Mouse (Mus musculus) bone marrow, adult 2 months (tissue): ENCODE data around the gene Mcm10. TPM values are rescaled to one million over a fixed set of nuclear protein-coding genes. Genes with fewer than 3 reads are reported as not detected.

ENCODE experiments used
- H3K27ac ChIP-seq: fragments of 200-500 bp; 2 replicates; pipeline ENCODE4 v1.5.1; 2012; ENCODE audit warnings: low read depth, mild to moderate bottlenecking, control low read depth, inconsistent platforms, low read length; ENCODE audit not compliant: control insufficient read depth, poor library complexity, insufficient read depth
- H3K4me1 ChIP-seq: fragments of 200-500 bp; 2 replicates; pipeline ENCODE4 v1.6.1; 2011; ENCODE audit warnings: low read length; ENCODE audit not compliant: control insufficient read depth, insufficient read depth
- H3K4me3 ChIP-seq: fragments of 200-500 bp; replicated peaks from 2 replicates; pipeline ENCODE3; 2011; ENCODE audit warnings: mild to moderate bottlenecking, low read depth, low read length, control low read depth; ENCODE audit not compliant: control insufficient read depth
- CTCF ChIP-seq: fragments of 200-500 bp; IDR thresholded peaks from 2 replicates; pipeline ENCODE4 v1.5.1; 2011; ENCODE audit warnings: low read length, control low read depth; ENCODE audit not compliant: control insufficient read depth, insufficient read depth
- POLR2A ChIP-seq: fragments of 200-500 bp; IDR thresholded peaks from 2 replicates; pipeline ENCODE4 v1.6.1; 2011; ENCODE audit warnings: low read depth, mild to moderate bottlenecking, control low read depth, low read length, borderline replicate concordance; ENCODE audit not compliant: control insufficient read depth
- WGBS: fragments of 180-500 bp; shearing (Covaris S2); methylation state at CpG from one replicate; pipeline ENCODE4 v1.1.7; 2018; 5-methylcytosine and 5-hydroxymethylcytosine counted together
- polyA plus RNA-seq: library from polyadenylated mRNA; stranded (reverse); fragments of >200 nt; gene quantifications from 2 replicates; pipeline ENCODE4 v1.2.4, GENCODE M21; 2011; ENCODE audit warnings: low replicate concordance; ENCODE audit not compliant: missing spikeins, insufficient read depth, insufficient read length

Gene Mcm10
- 62.2 and 92.2 TPM in 2 replicates for polyA plus RNA-seq

GRCm38 (mm10) chr2:5012491-5013324 is at the start of gene Mcm10:
Mcm10 (minus strand) TSS chr2:5012791.
- H3K27ac ChIP-seq, result peak within 1 kb of the TSS; percentile 35; the same call in 1 of the 2 replicates
- H3K4me1 ChIP-seq, result no peaks in the 10 kb centered on the region; the same call in 1 of the 2 replicates
- WGBS, result 1% methylated on average over 32 of the region's 32 CpGs
- H3K4me3 ChIP-seq, result peak within 1 kb of the TSS; percentile 84
- TF ChIP-seq POLR2A (peak; percentile 54; the same call in 1 of the 2 replicates), CTCF (no peak)

- TF ChIP-seq POLR2A (no peak), CTCF (no peak)
- Histone ChIP-seq H3K4me3 (no peak overlapping the region), H3K4me1 (peaks cover 2% of the 10 kb centered on the region; the same call in 1 of the 2 replicates), H3K27ac (no peak overlapping the region)
- 69% methylated on average over 8 of the region's 8 CpGs for WGBS
Measured at GRCm38 (mm10) chr2:5061133-5061708, 48.6 kb upstream of the Mcm10 start.

GRCm38 (mm10) chr2:5059997-5060396 is 47.4 kb upstream of the Mcm10 start:
- Histone ChIP-seq H3K27ac (no peak overlapping the region), H3K4me1 (peaks cover 2% of the 10 kb centered on the region; the same call in 1 of the 2 replicates), H3K4me3 (no peak overlapping the region)
- TF ChIP-seq POLR2A (no peak), CTCF (no peak)
- WGBS, result 87% methylated on average over 4 of the region's 4 CpGs

- no peak overlapping the region for H3K27ac ChIP-seq
- WGBS, result 88% methylated on average over 5 of the region's 5 CpGs
- TF ChIP-seq CTCF (no peak), POLR2A (no peak)
- H3K4me3 ChIP-seq, result no peak overlapping the region
- no peaks in the 10 kb centered on the region; the same call in 1 of the 2 replicates for H3K4me1 ChIP-seq
Measured at GRCm38 (mm10) chr2:5058436-5058835, 45.8 kb upstream of the Mcm10 start.

- no peak for TF ChIP-seq CTCF
- Histone ChIP-seq H3K27ac (no peak overlapping the region), H3K4me1 (no peaks in the 10 kb centered on the region; the same call in 1 of the 2 replicates), H3K4me3 (no peak overlapping the region)
- 68% methylated on average over 2 of the region's 2 CpGs for WGBS
Measured at GRCm38 (mm10) chr2:5050562-5050961, 38.0 kb upstream of the Mcm10 start.

- TF ChIP-seq POLR2A (no peak), CTCF (no peak)
- H3K27ac ChIP-seq, result no peak overlapping the region
- H3K4me1 ChIP-seq, result peaks cover 3% of the 10 kb centered on the region
- no peak overlapping the region for H3K4me3 ChIP-seq
- 61% methylated on average over 2 of the region's 2 CpGs for WGBS
Measured at GRCm38 (mm10) chr2:5047016-5047415, 34.4 kb upstream of the Mcm10 start.

GRCm38 (mm10) chr2:5045269-5045965 is 32.8 kb upstream of the Mcm10 start:
- 40% methylated on average over 13 of the region's 13 CpGs for WGBS
- TF ChIP-seq POLR2A, result no peak
- TF ChIP-seq CTCF, result no peak
- Histone ChIP-seq H3K4me1 (peaks cover 3% of the 10 kb centered on the region), H3K27ac (no peak overlapping the region), H3K4me3 (no peak overlapping the region)

- no peak for TF ChIP-seq POLR2A
- TF ChIP-seq CTCF, result no peak
- Histone ChIP-seq H3K4me1 (peaks cover 3% of the 10 kb centered on the region), H3K27ac (no peak overlapping the region), H3K4me3 (no peak overlapping the region)
- WGBS, result 40% methylated on average over 3 of the region's 3 CpGs
Measured at GRCm38 (mm10) chr2:5044321-5044720, 31.7 kb upstream of the Mcm10 start.
